Mouse (Mus musculus): ENCODE measurements around the gene Col5a2.
A peak's percentile ranks its signal among the peaks of the same experiment; 100 is the strongest.
"Not testable (repeated sequence)": the region's sequence is repeated elsewhere in the genome, so short reads cannot be mapped to it uniquely, and the experiment has no call there.

Col5a2 gene

DNA sequence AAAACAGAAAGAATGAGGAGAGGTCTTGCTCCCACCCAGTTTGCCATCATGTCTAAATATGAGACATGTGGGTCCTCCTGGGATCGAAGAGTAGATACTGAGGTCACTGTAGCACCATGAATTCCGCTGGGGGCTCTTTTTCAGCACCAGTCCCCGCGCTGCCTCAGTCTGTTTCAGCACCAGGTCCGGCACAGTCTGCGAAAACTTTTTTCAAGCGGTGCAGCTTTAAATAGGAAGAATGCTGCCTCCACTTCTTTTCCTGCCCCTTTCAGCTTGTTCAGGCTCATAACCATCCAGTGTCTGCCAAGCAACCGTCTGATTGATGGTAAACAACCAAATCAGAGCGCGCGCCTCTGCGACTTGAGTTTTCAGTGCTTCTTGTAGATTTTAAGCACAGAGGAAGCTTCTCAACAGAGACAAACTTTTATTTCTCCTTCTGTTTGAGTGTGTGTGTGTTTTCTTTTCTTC is at the start of gene Col5a2:
Gene Col5a2 (minus strand): TSS at position 418 of the 468 bp plus-strand sequence.
- peak; percentile 81 for DNase-seq

DNA sequence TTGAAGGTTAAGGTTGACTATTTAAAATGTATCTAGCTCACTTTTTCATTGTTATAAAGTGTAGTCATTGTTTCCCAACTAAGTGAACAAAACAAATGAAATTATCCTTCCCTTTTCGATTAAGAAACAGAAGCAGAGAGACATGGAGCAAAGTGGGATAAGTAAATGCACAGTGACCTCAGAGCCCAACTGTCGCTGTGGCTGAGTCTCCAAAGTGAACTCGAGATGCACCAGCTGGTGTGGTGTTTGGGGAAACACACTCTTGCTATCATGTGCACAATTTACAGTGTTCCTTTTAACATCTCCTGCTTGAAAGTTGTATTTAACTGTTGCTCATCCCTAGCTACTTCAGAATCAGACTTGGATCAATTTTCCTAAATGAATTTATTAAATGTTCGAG is 47.4 kb upstream of the Col5a2 start:
- DNase-seq, result peak; percentile 14

DNA sequence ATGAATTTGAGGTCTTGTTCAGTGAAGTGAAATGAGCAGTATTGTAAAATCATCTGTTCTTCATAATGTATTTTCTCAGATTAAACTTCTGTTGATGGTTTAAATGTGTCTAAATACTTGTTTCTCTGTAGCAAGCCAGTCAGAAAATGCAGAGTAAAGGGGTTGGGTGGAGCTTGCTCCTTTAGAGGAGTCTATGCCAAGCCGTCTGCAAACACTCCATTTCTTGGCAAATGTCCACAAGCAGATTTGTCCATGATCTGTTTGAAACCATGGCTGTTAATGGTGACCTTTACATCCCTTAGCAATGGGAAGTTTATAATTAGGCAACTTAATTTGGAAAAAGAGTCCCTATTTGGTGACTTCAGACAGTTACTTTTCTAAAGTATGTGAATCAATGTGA is 38.8 kb upstream of the Col5a2 start:
- peak; percentile 81 for DNase-seq

DNA sequence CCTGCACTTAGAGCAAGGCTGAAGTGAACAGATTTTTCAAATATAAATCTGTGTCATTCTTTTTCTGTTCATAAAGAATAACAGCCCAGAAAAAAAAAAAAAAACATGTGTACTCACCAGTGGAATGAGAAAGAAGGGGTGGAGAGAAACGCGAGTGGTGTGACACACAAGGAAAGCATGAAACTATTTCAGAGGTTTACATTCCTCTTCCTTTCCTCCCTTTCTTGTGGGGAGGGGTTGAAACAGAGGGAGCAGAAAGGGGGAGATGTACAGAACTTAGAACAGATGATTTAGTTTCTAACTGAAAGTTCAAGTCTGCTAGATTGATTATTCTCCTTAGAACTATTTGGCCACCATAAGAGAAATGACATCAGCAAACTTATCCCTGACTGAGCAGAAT is 38.1 kb upstream of the Col5a2 start:
- DNase-seq, result peak; percentile 13

DNA sequence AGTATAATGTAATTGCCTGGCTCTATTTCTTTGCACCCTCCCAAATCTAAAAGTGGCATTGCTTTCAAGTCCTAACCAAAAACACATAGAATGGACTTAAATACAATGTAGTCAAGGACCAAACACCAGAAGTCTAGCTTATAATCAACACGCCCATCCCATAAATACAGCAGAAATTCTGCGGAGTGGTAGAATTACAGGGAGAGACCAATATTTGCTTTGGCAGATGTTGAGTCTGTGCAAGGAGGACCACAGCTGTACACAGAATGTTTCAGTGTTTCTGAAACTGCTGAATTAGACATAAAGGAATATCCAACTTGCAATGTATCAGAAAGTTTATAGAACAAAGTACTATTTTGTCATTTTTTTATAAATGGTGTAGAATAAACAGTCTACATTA is 28.4 kb upstream of the Col5a2 start:
- DNase-seq, result no peak

DNA sequence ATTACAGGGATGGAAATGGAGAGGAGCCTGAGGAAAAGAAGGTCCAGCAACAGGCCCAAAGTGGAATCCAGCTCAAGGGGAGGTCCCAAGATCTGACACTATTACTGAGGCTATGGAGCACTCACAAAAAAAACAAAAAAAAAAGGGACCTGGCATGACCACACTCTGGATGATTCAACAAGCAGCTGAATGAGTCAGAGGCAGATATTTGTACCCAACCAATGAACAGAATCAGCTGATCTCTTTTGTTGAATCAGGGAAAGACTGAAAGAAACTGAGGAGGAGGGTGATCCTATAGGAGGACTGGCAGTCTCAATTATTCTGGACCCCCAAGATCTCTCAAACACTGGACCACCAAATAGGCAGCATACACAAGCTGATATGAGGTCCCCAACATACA is 24.4 kb upstream of the Col5a2 start:
- not testable (repeated sequence) for DNase-seq

DNA sequence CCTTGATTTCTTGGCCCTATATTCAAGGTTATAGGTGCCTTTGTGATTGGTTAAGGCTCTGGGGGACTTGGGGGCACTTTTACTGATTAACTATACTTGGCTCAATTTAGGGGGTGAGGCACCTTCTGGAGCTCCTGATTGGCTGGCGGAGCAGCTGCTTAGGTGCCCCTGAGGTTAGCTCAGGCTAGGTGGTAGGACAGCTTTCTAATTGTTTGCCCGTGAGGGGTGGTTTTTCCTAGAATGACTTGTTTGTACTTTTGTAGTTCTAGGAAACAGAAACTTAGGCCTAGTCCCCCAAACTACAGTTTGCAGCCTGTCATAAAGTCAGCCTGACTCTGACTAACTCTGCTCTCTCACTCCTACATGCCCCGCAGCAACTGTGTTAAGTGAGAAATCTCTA is 20.5 kb upstream of the Col5a2 start:
- DNase-seq, result no peak

DNA sequence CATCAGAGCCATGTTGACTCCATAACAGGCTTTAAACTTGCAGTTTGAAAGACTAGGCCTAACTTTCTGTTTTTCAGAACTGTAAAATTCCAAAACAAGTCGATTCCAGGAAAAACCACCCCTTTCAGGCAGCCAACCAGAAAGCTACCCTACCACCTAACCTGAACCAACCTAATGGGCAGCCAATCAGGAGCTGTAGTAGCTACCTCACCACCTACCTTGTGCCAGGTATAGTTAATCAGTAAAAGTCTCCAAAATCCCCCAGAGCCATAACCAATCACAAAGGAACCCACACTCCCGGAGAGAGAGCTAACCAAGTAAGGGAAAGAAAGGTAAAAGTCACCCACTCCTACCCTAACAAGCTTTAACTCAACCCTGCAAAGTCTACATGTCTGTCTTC is 18.4 kb upstream of the Col5a2 start:
- DNase-seq, result no peak

DNA sequence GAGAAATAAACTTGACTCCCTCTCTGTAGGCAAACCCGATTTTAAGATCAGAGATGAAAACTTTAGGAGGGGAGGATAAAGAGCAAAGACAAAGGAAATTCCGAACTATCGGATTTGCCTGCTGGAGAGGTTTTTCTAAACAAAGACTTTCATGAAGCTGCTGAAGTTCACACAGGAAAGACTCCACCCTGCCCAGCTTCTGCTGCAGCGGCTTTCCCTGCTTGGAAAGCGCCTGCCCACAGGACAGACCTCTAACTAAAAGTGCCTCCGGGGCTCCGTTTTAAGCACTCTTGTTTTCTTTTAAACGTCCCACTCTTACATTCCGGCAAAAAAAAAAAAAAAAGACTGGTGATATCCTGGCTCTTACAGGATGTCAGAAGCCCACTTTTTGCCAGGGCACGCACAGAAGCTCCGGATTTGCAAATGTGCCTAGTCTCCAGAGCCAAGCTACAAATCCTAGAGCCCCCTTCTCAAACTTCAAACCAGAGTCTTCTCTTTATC is 791 bp downstream of the Col5a2 start:
- DNase-seq, result peak; percentile 56

DNA sequence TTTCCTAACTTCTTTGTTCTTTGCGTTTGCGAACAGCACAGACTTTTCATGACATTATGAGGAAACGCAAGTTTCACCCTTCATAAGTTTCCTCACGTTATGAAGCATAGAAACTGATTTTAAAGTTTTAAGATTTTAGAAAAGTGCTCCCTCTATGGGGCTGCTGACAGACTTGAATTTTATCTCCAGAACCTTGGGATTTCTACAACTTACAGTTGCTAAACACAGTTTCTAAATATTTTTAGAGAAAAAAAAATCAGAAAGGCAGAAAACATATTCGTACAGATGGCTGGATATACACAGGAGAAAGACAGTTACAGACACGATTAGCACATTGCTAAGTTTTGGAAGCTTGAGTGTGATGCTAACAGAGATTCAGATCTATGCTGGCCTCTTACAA is 1.6 kb downstream of the Col5a2 start:
- peak; percentile 3 for DNase-seq

DNA sequence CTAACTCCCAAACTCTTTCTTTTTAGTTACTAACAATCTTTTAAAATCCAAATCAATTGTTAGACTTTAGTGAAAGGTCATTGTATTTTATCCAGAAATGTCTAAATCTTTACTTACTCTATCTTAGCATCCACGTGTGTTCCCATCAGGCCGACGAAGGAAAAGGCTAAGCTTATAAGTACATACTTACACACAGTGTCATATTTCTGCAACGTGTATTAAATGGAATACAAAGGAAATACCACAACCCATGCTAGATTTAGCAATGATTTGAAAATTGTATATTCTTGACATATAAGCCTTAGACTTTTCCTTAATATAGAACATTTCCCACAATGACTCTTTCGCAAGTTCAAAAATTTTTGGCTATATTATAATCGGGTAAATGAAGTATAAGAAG is 2.6 kb downstream of the Col5a2 start:
- DNase-seq, result no peak

DNA sequence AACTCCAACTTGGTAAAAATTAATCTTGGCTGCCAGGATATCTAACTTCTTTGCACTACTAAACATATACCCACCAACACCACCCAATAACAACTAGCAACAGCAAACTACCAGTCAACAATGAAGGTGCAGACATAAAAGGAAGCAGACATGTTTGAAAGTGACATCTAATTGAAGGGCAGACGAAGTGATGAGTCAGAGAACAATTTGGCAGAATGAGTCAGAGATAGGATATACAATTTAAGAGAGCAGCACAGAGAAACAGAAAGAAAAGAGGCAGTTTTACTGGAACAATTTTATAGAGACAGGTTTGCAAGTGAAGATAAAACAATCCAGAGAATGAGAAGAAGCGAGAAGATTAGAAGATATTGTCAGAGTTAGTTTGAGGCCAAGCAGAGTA is 8.1 kb downstream of the Col5a2 start:
- DNase-seq, result no peak

DNA sequence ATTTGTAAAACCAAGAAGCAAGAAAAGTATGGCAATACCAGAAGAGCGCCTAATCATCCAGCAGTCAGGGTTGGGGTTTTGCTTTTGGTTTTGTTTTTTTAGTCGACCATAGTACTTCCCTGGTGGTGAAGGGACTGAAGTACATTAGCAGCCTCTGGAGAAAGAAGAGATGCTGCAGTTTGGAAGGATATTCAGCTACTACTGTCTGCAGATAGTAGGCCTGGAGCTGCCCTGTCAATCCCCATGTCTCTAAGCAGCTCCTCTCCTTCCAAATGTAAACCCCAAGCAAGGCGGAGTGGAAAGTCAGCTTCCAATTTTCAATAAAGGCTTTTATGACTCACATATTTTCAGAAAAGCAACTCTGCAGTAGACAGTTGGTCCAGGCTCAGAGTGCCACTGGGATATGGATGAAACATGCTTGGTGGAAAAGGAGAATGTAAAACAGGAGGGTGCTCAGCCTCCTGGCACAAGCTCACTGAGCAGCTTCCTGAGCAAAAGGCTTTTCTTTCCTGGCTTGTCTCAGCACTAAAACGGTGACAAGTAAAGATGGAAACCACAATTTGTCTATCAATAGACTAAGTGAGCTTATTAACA is 10.9 kb downstream of the Col5a2 start:
- DNase-seq, result no peak

DNA sequence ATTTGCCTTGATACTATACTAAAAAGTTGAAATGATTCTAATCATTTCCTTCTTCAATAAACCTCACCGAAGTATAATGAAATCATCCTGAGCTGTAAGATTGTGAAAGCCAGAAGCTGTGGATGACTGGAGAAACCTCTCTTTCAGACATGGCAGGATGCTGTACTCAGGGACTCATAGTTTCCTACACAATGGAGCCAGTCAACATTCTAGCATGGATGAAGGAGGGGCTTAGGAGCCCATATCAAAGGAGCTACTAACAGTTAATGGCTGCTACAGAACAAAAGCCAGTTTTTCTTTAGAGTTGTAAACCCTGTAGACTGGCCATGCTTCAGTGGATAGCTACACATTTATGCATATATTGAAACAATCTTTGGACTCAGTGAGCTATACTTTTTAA is 12.6 kb downstream of the Col5a2 start:
- no peak for DNase-seq

DNA sequence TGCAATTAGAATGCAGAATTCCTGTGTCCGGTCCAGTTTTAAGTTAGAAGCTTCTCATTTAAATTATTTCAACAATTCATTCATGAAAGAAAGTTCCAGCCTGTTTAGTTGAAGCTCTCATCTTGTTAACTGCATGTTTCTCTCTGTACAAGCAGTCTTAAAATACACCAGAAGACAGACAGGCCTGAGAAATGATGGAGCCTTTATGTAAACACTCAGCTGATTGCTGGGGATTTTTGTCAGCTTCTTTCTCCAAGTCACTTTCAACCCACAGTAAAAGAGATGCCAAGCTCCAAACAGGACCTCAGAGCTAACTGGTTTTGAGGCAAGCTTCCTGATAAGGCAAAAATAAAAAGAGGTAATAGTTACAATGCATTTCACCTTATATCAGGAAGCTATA is 14.8 kb downstream of the Col5a2 start:
- DNase-seq, result peak; percentile 2

DNA sequence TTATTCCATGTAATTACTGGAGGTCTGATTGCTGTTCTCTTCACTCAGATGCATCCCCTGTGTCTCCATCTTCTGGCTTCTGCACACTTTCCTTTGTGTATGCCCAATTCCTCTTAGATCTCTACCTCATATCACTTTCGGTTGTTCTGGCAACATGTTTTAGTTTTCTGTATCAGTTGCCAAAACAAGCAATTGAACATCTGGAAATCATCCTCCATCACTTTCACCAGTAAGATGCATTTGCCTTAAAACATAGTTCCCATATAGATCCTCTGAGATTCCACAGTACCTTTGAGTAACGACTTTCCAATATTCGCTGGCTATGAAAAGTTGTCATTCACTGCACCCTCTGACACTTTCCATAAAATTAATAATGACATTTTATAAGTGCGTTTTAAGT is 20.1 kb downstream of the Col5a2 start:
- no peak for DNase-seq

DNA sequence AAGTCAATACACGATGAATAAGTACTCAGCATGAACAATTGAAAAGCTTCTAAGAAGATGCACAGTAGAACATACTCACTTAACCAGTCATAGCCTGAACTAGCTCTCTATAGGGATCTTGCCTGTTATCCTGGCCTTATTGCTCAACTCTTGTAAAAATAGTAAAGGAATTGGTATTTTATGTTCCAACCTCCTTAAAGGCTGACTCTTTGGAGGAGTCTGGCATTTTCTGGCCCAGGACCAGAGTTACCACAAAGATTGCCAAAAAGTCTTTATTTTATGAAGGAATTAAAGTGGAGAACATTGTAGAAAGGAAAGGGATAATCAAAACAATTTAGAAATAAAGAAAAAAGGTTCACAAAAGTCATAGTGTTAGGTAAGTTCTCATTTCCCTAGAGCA is 21.2 kb downstream of the Col5a2 start:
- no peak for DNase-seq

DNA sequence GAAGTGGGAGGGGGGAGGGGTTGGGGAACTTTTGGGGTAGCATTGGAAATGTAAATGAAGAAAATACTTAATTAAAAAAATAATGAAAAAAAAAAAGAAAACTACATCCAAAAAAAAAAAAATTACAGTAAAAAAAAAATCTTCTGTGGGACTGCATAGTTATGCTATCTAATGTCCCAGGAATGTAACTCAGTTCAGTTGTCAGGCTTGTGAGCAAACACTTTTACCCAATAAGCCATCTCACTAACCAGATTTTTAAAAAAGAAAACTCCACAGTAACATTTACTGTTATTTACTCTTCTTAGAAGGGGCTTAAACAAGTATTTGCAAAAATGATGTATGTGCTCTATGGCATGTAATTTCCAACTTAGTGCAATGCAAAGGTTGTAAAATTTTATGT is 24.0 kb downstream of the Col5a2 start:
- DNase-seq, result no peak

DNA sequence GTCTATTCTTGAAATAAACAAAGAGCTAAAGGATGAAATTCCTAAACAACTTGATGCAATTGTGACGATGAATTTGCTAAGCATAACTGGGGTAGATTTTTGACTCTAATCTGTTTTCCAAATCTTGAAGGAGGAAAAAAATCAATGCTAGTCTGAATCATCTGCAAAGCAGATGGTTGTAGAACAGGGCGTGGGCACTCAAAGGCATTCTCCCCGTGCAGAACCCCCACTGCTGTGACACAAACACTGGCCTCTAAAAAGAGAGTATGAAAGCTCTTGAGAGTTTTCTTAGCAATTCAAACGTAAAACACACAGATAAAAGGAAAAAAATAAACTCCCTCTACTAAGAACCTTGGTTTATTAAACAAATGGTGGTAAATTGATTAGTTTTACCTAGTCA is 30.3 kb downstream of the Col5a2 start:
- DNase-seq, result no peak

DNA sequence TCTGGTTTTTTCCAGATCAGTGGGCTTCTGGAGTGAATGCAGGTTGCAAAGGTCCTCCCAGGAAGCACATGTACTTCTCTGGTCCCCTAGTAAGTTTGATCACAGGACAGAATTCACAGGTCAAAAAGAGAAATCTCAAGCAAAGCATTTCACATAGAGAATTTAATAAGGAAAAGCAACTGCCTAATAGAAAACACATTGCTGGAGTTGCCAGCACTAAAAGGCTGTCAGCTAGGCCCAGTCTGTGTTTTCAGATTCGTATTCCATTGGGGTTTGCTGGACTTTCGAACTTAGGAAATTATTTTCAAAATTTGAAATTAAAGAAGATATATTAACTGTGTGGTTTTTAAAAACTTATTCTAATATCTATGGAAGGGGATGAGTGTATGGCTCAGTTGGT is 42.3 kb downstream of the Col5a2 start:
- DNase-seq, result no peak

DNA sequence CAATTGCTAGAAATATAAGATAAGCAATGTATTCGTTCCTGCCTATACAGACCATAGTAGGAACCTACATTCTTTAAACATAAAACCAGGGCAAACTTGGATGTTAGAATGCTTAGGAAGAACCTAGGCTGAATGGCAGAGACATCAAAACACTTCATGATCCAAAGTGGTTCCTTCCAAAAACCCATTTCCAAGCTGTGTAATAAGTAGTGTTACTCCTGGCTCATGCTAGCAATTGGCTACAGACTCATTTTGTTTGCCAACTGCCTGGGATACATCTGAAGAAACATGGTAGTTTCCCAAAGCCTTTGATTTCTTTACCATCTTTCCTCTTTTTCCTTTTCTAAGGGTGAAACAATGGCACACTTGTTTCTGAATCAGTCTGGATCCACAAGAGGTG is 47.3 kb downstream of the Col5a2 start:
- DNase-seq, result no peak

DNA sequence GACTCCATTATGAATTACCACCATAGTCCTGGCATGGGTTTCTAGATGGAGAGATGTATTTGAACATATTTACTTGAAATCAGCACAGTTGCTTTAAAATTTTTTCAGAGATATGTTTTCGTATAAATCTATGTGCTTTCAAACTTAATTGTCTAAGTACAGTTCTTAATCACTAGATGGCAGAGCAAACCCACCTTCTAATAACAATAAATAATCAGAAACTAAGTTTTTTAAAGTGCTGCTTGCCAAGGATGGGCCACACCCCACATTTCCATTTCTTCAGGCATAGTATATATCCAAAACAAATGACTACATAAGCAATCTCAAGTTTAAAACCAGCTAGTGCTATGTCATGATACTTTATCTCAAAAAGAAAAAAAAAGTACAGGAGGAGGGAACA is 54.2 kb downstream of the Col5a2 start:
- DNase-seq, result no peak

DNA sequence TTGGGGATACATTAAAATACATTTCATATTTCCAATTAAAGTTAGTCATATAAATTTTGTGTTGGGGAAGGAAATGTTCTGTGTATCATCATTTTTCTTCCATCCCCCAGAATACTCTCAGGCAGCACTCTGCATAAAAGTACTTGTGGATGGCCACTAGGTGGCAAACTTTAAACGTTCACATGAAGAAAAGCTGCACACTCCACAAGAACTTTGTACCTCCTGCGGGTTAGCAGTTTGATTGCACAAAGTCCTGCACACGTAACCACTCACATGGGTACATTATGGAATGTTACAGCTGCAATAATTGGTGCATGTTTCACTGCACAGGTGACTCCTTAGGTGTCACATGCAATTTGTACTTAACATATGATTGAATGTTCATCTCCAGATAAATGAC is 71.2 kb downstream of the Col5a2 start:
- DNase-seq, result peak; percentile 60

DNA sequence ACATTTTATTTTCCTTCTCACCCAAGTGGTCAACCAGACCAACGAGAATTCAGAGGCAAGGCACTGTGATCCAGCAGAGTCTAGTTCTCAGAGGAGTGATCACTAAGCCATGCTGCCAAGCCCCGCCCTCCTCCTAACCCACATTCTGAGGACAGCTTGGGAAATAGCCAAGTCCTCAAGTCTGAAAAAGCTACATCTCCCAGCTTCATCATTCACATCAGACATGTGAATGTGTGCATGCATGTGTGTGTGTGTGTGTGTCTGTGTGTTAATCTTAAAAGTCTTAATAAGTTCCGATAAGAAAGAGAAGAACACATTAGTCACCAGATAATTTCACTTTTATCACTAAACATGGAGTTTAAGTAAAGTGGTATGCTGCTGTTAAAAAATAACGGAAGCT is 72.6 kb downstream of the Col5a2 start:
- DNase-seq, result peak; percentile 79

DNA sequence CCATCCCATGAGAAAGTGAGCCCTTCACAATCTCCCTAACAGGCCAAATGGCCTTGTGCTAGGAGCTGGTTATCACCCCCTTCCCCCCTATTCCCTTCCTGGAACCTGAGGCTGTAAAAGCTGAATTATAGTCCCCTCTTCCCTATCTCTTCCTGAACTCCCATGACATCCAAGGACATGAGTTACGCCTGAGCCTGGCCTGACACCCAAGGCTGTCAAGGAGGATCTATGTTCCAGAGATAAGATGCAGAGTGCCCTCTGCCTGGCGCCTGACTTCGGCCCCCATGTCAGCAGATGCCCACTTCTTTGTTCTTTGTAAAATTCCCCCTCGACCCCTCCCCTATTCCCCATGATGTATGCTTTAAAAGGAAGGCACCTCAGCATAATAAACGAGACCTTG is 73.9 kb downstream of the Col5a2 start:
- not testable (repeated sequence) for DNase-seq

DNA sequence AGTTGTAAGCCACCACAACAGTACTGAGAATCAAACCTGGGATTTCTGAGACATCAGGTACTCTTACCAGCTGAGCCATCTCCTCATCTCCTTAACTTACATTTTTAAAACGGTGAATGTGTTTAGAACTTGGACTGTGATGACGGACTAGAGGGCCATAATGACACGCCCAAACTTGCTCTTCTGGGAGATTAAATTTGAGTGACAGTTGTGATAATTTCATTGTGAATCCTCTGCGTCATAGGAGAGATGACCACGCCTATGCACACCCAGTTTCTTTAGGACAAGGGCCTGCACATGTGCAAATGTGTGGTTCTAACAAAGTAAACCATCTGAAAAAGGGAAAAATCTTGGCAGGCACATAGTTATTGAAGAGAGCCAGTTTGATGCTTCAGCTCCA is 79.2 kb downstream of the Col5a2 start:
- no peak for DNase-seq

All from lung, postnatal 10 days (tissue).